Comparison of ENCODE assay signal across 28 mouse cellular contexts in genomic region chr1:193421414-193421813, GRCm38 (mm10). TPM values are rescaled to one million over a fixed set of nuclear protein-coding genes. Genes with fewer than 3 reads are reported as not detected.
A peak's percentile ranks its signal among the peaks of the same experiment; 100 is the strongest.
DNase-seq lines count a peak whose midpoint lies in the region; ATAC-seq and TF ChIP-seq lines count a peak whose summit lies in the region.
"Had no signal": no experiment of that assay in that cellular context is flagged by ENCODE, and none has a peak within 500 bp of the region (broad histone marks: within the 10 kb centered on the region; RNA-seq: fewer than 3 reads in every experiment).

No protein-coding gene starts in this region.

- H3K27ac ChIP-seq in spleen, adult 2 months (ENCODE audit: insufficient read depth, low read length) = peak overlapping the region; percentile 24; the same call in 1 of the 2 replicates
- no peak overlapping the region for H3K27ac ChIP-seq in embryonic facial prominence, embryonic 10.5 days (replicated peaks)
- no peak overlapping the region for H3K27ac ChIP-seq in kidney, embryonic 14.5 days (ENCODE audit: low read depth, low read length)
- H3K27ac ChIP-seq: forebrain, embryonic 13.5 days; limb, embryonic 13.5 days; lung, embryonic 15.5 days; midbrain, embryonic 13.5 days had no signal

- peak in 1 of 2 experiments; percentile 45 for DNase-seq in spleen, adult 2 months (ENCODE audit: low read depth in 1 of 2, low spot score in 2 of 2)
- DNase-seq in spleen, postnatal 14 days (ENCODE audit: low spot score in 2 of 2) = no peak
- DNase-seq in left cerebral cortex, adult 8-10 months (ENCODE audit: low spot score in 2 of 2) = no peak
- DNase-seq in embryonic facial prominence, embryonic 10.5 days (ENCODE audit: low spot score) = no peak
- DNase-seq: adrenal gland, postnatal 25 days; cerebellum, adult 11-12 months; cerebellum, postnatal 10 days; gastrocnemius, postnatal 14 days; heart, postnatal 14 days; kidney, adult 9 months; kidney, postnatal 25 days; lung, postnatal 4 days; right cerebral cortex, postnatal 4 days; thymus, postnatal 36 days had no signal

- H3K4me3 ChIP-seq in spleen, adult 2 months (ENCODE audit: extremely low read depth, insufficient read depth, insufficient read length) = no peak overlapping the region
- H3K4me3 ChIP-seq in embryonic facial prominence, embryonic 10.5 days = no peak overlapping the region
- H3K4me3 ChIP-seq in kidney, embryonic 14.5 days (ENCODE audit: low read length) = no peak overlapping the region
- H3K4me3 ChIP-seq: forebrain, embryonic 13.5 days; limb, embryonic 13.5 days; lung, embryonic 15.5 days; midbrain, embryonic 13.5 days had no signal

- peak; percentile 91 for ATAC-seq in CD4-positive, CD25-positive, alpha-beta regulatory T cell, adult 4 months
- peak; percentile 83 for ATAC-seq in inflammation-experienced regulatory T-cells, adult 6 months
- no peak for ATAC-seq in kidney, embryonic 14.5 days (ENCODE audit: low FRiP score, low TSS enrichment)
- ATAC-seq: forebrain, embryonic 13.5 days; hindbrain, embryonic 16.5 days; intestine, postnatal 0 days; midbrain, embryonic 13.5 days; Patski had no signal

- TF ChIP-seq POLR2A in spleen, adult 2 months (IDR thresholded peaks at IDR 0.05; ENCODE audit: low read depth, low read length) = no peak

- no peaks in the 10 kb centered on the region for H3K4me1 ChIP-seq in spleen, adult 2 months (ENCODE audit: control insufficient read depth, insufficient read depth, insufficient read length)
- H3K4me1 ChIP-seq in embryonic facial prominence, embryonic 10.5 days = peaks cover 28% of the 10 kb centered on the region
- H3K4me1 ChIP-seq in kidney, embryonic 14.5 days (ENCODE audit: control insufficient read depth, insufficient read depth, low read length) = peaks cover 12% of the 10 kb centered on the region

- TF ChIP-seq CTCF in spleen, adult 2 months (IDR thresholded peaks at IDR 0.05; ENCODE audit: extremely low read depth, insufficient read depth, insufficient read length, insufficient replicate concordance) = no peak

- no peaks in the 10 kb centered on the region for H3K27me3 ChIP-seq in spleen, adult 2 months (ENCODE audit: control insufficient read depth, insufficient read depth, low read length)
- H3K27me3 ChIP-seq in embryonic facial prominence, embryonic 10.5 days (replicated peaks; ENCODE audit: low read depth, poor library complexity, severe bottlenecking) = 0 out of 2 replicates have a peak, but pooled peaks cover 17% of the 10 kb centered on the region
- peaks cover 3% of the 10 kb centered on the region; the same call in 1 of the 2 replicates for H3K27me3 ChIP-seq in kidney, embryonic 14.5 days (ENCODE audit: control insufficient read depth, insufficient read depth, low read length)
- H3K27me3 ChIP-seq: limb, embryonic 13.5 days; lung, embryonic 15.5 days; midbrain, embryonic 13.5 days; Patski had no signal

- no peaks in the 10 kb centered on the region for H3K9me3 ChIP-seq in embryonic facial prominence, embryonic 10.5 days
- no peaks in the 10 kb centered on the region for H3K9me3 ChIP-seq in kidney, embryonic 14.5 days (ENCODE audit: control insufficient read depth, low read length)
- H3K9me3 ChIP-seq: forebrain, embryonic 13.5 days; G1E; limb, embryonic 13.5 days; lung, embryonic 15.5 days; midbrain, embryonic 13.5 days had no signal

- H3K36me3 ChIP-seq in spleen, adult 2 months (ENCODE audit: control insufficient read depth, insufficient read depth, low read length) = no peaks in the 10 kb centered on the region
- H3K36me3 ChIP-seq in embryonic facial prominence, embryonic 10.5 days (replicated peaks) = no peaks in the 10 kb centered on the region
- H3K36me3 ChIP-seq in kidney, embryonic 14.5 days (ENCODE audit: control insufficient read depth, insufficient read depth, low read length) = no peaks in the 10 kb centered on the region
- H3K36me3 ChIP-seq: G1E; limb, embryonic 13.5 days; lung, embryonic 15.5 days; midbrain, embryonic 13.5 days had no signal

- H3K4me2 ChIP-seq in kidney, embryonic 14.5 days (replicated peaks; ENCODE audit: low read depth, low read length) = no peak overlapping the region
- H3K4me2 ChIP-seq: forebrain, embryonic 13.5 days; limb, embryonic 13.5 days; liver, embryonic 11.5 days; lung, embryonic 15.5 days; midbrain, embryonic 13.5 days had no signal

- H3K9ac ChIP-seq in kidney, embryonic 14.5 days (ENCODE audit: low read depth, low read length) = no peak overlapping the region
- H3K9ac ChIP-seq: forebrain, embryonic 13.5 days; limb, embryonic 13.5 days; lung, embryonic 15.5 days; midbrain, embryonic 13.5 days had no signal

RNA-seq across cellular contexts. Expression of gene Camk1g, which starts 51.3 kb away (rescaled TPM):
- polyA plus RNA-seq in spleen, adult 2 months (2012; rRNA removed) = 0.12 and 0.26 TPM in 2 replicates
- polyA plus RNA-seq in CD4-positive, CD25-positive, alpha-beta regulatory T cell, adult 4 months (2017; shearing (Covaris generic)) = not detected
- not detected for polyA plus RNA-seq in inflammation-experienced regulatory T-cells, adult 6 months (2017; shearing (Covaris generic))
- 10 to 100 TPM; 28.7 to 33.3 (median 30.1) TPM for total RNA-seq in left cerebral cortex, adult 8-10 months (2022)
- polyA plus RNA-seq in embryonic facial prominence, embryonic 10.5 days (2016; fragmentation: Nextera tagmentation; extraction: Ambion mirVana) = 15.6 and 17.5 TPM in 2 replicates
- 10.2 and 13.4 TPM in 2 replicates for polyA plus RNA-seq in kidney, embryonic 14.5 days (2014; fragmentation: Nextera tagmentation; extraction: Ambion mirVana)
- total RNA-seq: G1E; granulocyte monocyte progenitor cell, adult 5-6 weeks; megakaryocyte-erythroid progenitor cell, adult 5-6 weeks had no signal
- polyA plus RNA-seq: G1E had no signal
